Mouse (Mus musculus) left cerebral cortex, adult 6 months (tissue): Measurements from ENCODE around the gene Nectin3. TPM values are rescaled to one million over a fixed set of nuclear protein-coding genes. Genes with fewer than 3 reads are reported as not detected.

ENCODE experiments used
- long read RNA-seq, 2 experiments: library from polyadenylated mRNA; unstranded; transcript quantifications; one replicate each; pipeline ENCODE4 v2.0.0; 2019 to 2020
- polyA plus RNA-seq: library from polyadenylated mRNA; unstranded; fragments of <200 nt; fragmentation: Nextera tagmentation; gene quantifications from 2 replicates; pipeline ENCODE4 v1.2.3, GENCODE M21; 2021

The Nectin3 gene
- polyA plus RNA-seq: 4.4 and 5.9 TPM in 2 replicates
- long read RNA-seq, experiment 1, partial matches to known transcripts: 1 of 10 reads
- long read RNA-seq, experiment 1, other reads (novel, unspliced or antisense): 8 of 10 reads
- long read RNA-seq, experiment 2, partial matches to known transcripts: 4 of 18 reads
- long read RNA-seq, experiment 2, other reads (novel, unspliced or antisense): 14 of 18 reads

DNA sequence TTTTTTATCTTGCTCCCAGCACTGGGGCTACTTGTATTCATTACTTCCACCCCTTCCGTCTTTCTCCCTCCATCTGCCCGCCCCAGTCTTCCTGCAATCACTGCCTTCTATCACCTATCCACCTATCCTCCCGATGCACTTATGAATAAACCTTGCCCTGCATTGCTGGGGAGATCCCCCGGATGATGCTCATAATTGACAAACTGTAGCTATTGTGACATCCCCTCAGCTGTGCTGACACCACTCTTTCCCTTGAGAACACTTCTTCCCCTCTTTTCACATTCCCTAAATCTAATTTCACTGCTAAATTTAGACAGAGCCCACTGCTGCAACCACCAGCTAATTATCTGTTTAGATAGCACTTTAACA lies at the start of gene Nectin3:
Gene Nectin3 (minus strand): TSS at position 105 of the 369 bp plus-strand sequence.

